In genomic region chr17:5059092-5059601, GRCm38 (mm10) we compare ENCODE assay signal across 8 mouse cellular contexts.
DNase-seq lines count a peak whose midpoint lies in the region; ATAC-seq lines count a peak whose summit lies in the region.

No protein-coding gene starts in this region.

- no peak overlapping the region for H3K4me2 ChIP-seq in forebrain, embryonic 16.5 days (ENCODE audit: low read length)
- H3K4me2 ChIP-seq in forebrain, embryonic 11.5 days (ENCODE audit: low read depth, low read length, severe bottlenecking), result no peak overlapping the region
- no peak overlapping the region for H3K4me2 ChIP-seq in kidney, embryonic 15.5 days
- no peak overlapping the region for H3K4me2 ChIP-seq in hindbrain, embryonic 15.5 days

- no peaks in the 10 kb centered on the region for H3K9me3 ChIP-seq in forebrain, embryonic 16.5 days (ENCODE audit: control insufficient read depth, low read length)
- no peaks in the 10 kb centered on the region for H3K9me3 ChIP-seq in forebrain, embryonic 11.5 days (ENCODE audit: control insufficient read depth, low read length)
- H3K9me3 ChIP-seq in kidney, embryonic 15.5 days (replicated peaks), result no peaks in the 10 kb centered on the region
- H3K9me3 ChIP-seq in hindbrain, embryonic 15.5 days, result no peaks in the 10 kb centered on the region

- DNase-seq in forebrain, embryonic 11.5 days (ENCODE audit: low spot score), result no peak
- no peak for DNase-seq in kidney, postnatal 14 days
- no peak for DNase-seq in T-cell, adult 2 months (ENCODE audit: low spot score)
- DNase-seq in left cerebral cortex, postnatal 25 days (ENCODE audit: low spot score in 2 of 2), result no peak

- H3K4me3 ChIP-seq in forebrain, embryonic 16.5 days (replicated peaks; ENCODE audit: low read length), result no peak overlapping the region
- no peak overlapping the region for H3K4me3 ChIP-seq in forebrain, embryonic 11.5 days (ENCODE audit: low read depth, low read length)
- no peak overlapping the region for H3K4me3 ChIP-seq in kidney, embryonic 15.5 days (replicated peaks)
- H3K4me3 ChIP-seq in hindbrain, embryonic 15.5 days, result no peak overlapping the region

- H3K27ac ChIP-seq in forebrain, embryonic 16.5 days (ENCODE audit: low read length), result no peak overlapping the region
- H3K27ac ChIP-seq in forebrain, embryonic 11.5 days (ENCODE audit: low read depth, low read length), result no peak overlapping the region
- H3K27ac ChIP-seq in kidney, embryonic 15.5 days, result peak overlapping the region; percentile 64; the same call in 1 of the 2 replicates
- 0 out of 2 replicates have a peak overlapping the region, but pooled peaks have one; percentile 36 for H3K27ac ChIP-seq in hindbrain, embryonic 15.5 days (replicated peaks)

- 78% methylated on average over 9 of the region's 9 CpGs for WGBS in forebrain, embryonic 16.5 days
- WGBS in forebrain, embryonic 11.5 days, result 65% methylated on average over 9 of the region's 9 CpGs
- WGBS in kidney, embryonic 15.5 days, result 77% methylated on average over 9 of the region's 9 CpGs
- WGBS in hindbrain, embryonic 15.5 days, result 50% methylated on average over 9 of the region's 9 CpGs

- no peaks in the 10 kb centered on the region for H3K36me3 ChIP-seq in forebrain, embryonic 16.5 days (ENCODE audit: control insufficient read depth, insufficient read depth)
- H3K36me3 ChIP-seq in forebrain, embryonic 11.5 days (ENCODE audit: control insufficient read depth, insufficient read depth, low read length), result no peaks in the 10 kb centered on the region
- no peaks in the 10 kb centered on the region for H3K36me3 ChIP-seq in kidney, embryonic 15.5 days
- H3K36me3 ChIP-seq in hindbrain, embryonic 15.5 days, result no peaks in the 10 kb centered on the region

- H3K4me1 ChIP-seq in forebrain, embryonic 16.5 days (replicated peaks; ENCODE audit: control insufficient read depth, insufficient read depth, low read length), result peaks cover 37% of the 10 kb centered on the region
- peaks cover 23% of the 10 kb centered on the region for H3K4me1 ChIP-seq in forebrain, embryonic 11.5 days (replicated peaks; ENCODE audit: control insufficient read depth, insufficient read depth, low read length)
- peaks cover 66% of the 10 kb centered on the region for H3K4me1 ChIP-seq in kidney, embryonic 15.5 days
- H3K4me1 ChIP-seq in hindbrain, embryonic 15.5 days (replicated peaks), result peaks cover 59% of the 10 kb centered on the region

- no peaks in the 10 kb centered on the region for H3K27me3 ChIP-seq in forebrain, embryonic 16.5 days (replicated peaks; ENCODE audit: control insufficient read depth, insufficient read depth, low read length)
- H3K27me3 ChIP-seq in forebrain, embryonic 11.5 days (ENCODE audit: control insufficient read depth, insufficient read depth, low read length), result peaks cover 2% of the 10 kb centered on the region; the same call in 1 of the 2 replicates
- no peaks in the 10 kb centered on the region for H3K27me3 ChIP-seq in kidney, embryonic 15.5 days
- H3K27me3 ChIP-seq in hindbrain, embryonic 15.5 days, result no peaks in the 10 kb centered on the region

- 0 out of 2 replicates have a peak, but pooled peaks have one; percentile 12 for ATAC-seq in forebrain, embryonic 16.5 days
- ATAC-seq in forebrain, embryonic 11.5 days (replicated peaks; ENCODE audit: low FRiP score), result no peak
- ATAC-seq in kidney, embryonic 15.5 days (replicated peaks; ENCODE audit: low FRiP score), result 0 out of 2 replicates have a peak, but pooled peaks have one; percentile 13
- no peak for ATAC-seq in hindbrain, embryonic 15.5 days (ENCODE audit: low FRiP score, low read depth)
- ATAC-seq in megakaryocyte-erythroid progenitor cell, adult 5-6 weeks (replicated peaks; ENCODE audit: low FRiP score, low TSS enrichment, poor library complexity, severe bottlenecking), result peak; percentile 48; the same call in 1 of the 2 replicates

- no peak overlapping the region for H3K9ac ChIP-seq in forebrain, embryonic 16.5 days (replicated peaks; ENCODE audit: low read depth, low read length)
- H3K9ac ChIP-seq in forebrain, embryonic 11.5 days (ENCODE audit: low read length), result no peak overlapping the region
- H3K9ac ChIP-seq in kidney, embryonic 15.5 days, result no peak overlapping the region
- H3K9ac ChIP-seq in hindbrain, embryonic 15.5 days, result no peak overlapping the region; the same call in 1 of the 2 replicates

- intact Hi-C loops in left cerebral cortex, postnatal 25 days (cut with DNase I), result no loop called here

Comparison
In these comparisons a context has a peak if more than half of its experiments do, and no peak if none do; other contexts are left out.
1. ATAC-seq: peak in forebrain, embryonic 16.5 days (single experiment), kidney, embryonic 15.5 days (single experiment) and megakaryocyte-erythroid progenitor cell, adult 5-6 weeks (single experiment); none in forebrain, embryonic 11.5 days (single experiment) and hindbrain, embryonic 15.5 days (single experiment).
2. H3K27ac ChIP-seq: peak in kidney, embryonic 15.5 days (single experiment) and hindbrain, embryonic 15.5 days (single experiment); none in forebrain, embryonic 16.5 days (single experiment) and forebrain, embryonic 11.5 days (single experiment).